In genomic region chr15:3464754-3465153, GRCm38 (mm10) we compare ENCODE assay signal across 12 mouse cellular contexts.
A peak's percentile ranks its signal among the peaks of the same experiment; 100 is the strongest.
DNase-seq lines count a peak whose midpoint lies in the region; ATAC-seq and TF ChIP-seq lines count a peak whose summit lies in the region.
"Had no signal": no experiment of that assay in that cellular context is flagged by ENCODE, and none has a peak within 500 bp of the region (broad histone marks: within the 10 kb centered on the region; RNA-seq: fewer than 3 reads in every experiment).

No protein-coding gene starts in this region.

- 53% methylated on average over 4 of the region's 4 CpGs for WGBS in intestine, embryonic 16.5 days
- WGBS in liver, postnatal 0 days (ENCODE audit: insufficient replicate concordance): 57% methylated on average over 4 of the region's 4 CpGs
- 85% methylated on average over 4 of the region's 4 CpGs for WGBS in forebrain, embryonic 13.5 days

- intact Hi-C loops in gastrocnemius, adult 2 months (cut with DNase I): loop anchor here (5.0 kb wide), 1 partner anchor 43 kb away; no protein-coding TSS in a partner anchor

- no peaks in the 10 kb centered on the region for H3K36me3 ChIP-seq in intestine, embryonic 16.5 days (ENCODE audit: control insufficient read depth, insufficient read depth, low read length)
- no peaks in the 10 kb centered on the region for H3K36me3 ChIP-seq in liver, postnatal 0 days (replicated peaks; ENCODE audit: insufficient read depth, low read length)
- no peaks in the 10 kb centered on the region for H3K36me3 ChIP-seq in forebrain, embryonic 13.5 days (ENCODE audit: poor library complexity, severe bottlenecking)
- H3K36me3 ChIP-seq: embryonic facial prominence, embryonic 15.5 days; lung, embryonic 15.5 days had no signal

- peak; percentile 93 for ATAC-seq in intestine, embryonic 16.5 days
- ATAC-seq in liver, postnatal 0 days: peak; percentile 96
- ATAC-seq in forebrain, embryonic 13.5 days: no peak

- TF ChIP-seq EP300 in liver, postnatal 0 days (IDR thresholded peaks at IDR 0.05; ENCODE audit: low read depth): no peak

- H3K4me3 ChIP-seq in gastrocnemius, adult 2 months: no peak overlapping the region; the same call in 1 of the 2 replicates
- no peak overlapping the region for H3K4me3 ChIP-seq in intestine, embryonic 16.5 days (ENCODE audit: low read length)
- H3K4me3 ChIP-seq in liver, postnatal 0 days (ENCODE audit: low read depth, low read length): no peak overlapping the region
- no peak overlapping the region for H3K4me3 ChIP-seq in forebrain, embryonic 13.5 days
- H3K4me3 ChIP-seq: embryonic facial prominence, embryonic 15.5 days; lung, embryonic 15.5 days had no signal

- DNase-seq in gastrocnemius, adult 2 months: peak; percentile 81
- peak; percentile 76 for DNase-seq in kidney, postnatal 14 days
- DNase-seq in liver, postnatal 0 days: peak; percentile 17
- no peak for DNase-seq in urinary bladder, postnatal 14 days (ENCODE audit: low spot score)
- no peak for DNase-seq in frontal cortex, postnatal 25 days (ENCODE audit: low spot score in 2 of 2)
- DNase-seq in urinary bladder, adult 2 months (ENCODE audit: low spot score): no peak
- DNase-seq: heart, postnatal 10 days; thymus, postnatal 25 days had no signal

- no peaks in the 10 kb centered on the region for H3K27me3 ChIP-seq in intestine, embryonic 16.5 days (replicated peaks; ENCODE audit: control insufficient read depth, insufficient read depth, low read length)
- no peaks in the 10 kb centered on the region for H3K27me3 ChIP-seq in liver, postnatal 0 days (ENCODE audit: insufficient read depth, low read length)
- no peaks in the 10 kb centered on the region for H3K27me3 ChIP-seq in forebrain, embryonic 13.5 days
- H3K27me3 ChIP-seq: embryonic facial prominence, embryonic 15.5 days; lung, embryonic 15.5 days had no signal

- no peaks in the 10 kb centered on the region for H3K4me1 ChIP-seq in intestine, embryonic 16.5 days (ENCODE audit: control insufficient read depth, insufficient read depth, low read length)
- no peaks in the 10 kb centered on the region for H3K4me1 ChIP-seq in liver, postnatal 0 days (ENCODE audit: insufficient read depth)
- H3K4me1 ChIP-seq in forebrain, embryonic 13.5 days: no peaks in the 10 kb centered on the region
- H3K4me1 ChIP-seq: embryonic facial prominence, embryonic 15.5 days had no signal

- peak overlapping the region; percentile 82 for H3K27ac ChIP-seq in gastrocnemius, adult 2 months
- peak overlapping the region; percentile 78 for H3K27ac ChIP-seq in intestine, embryonic 16.5 days (ENCODE audit: low read length)
- H3K27ac ChIP-seq in liver, postnatal 0 days (ENCODE audit: low read depth): peak overlapping the region; percentile 56; the same call in 1 of the 2 replicates
- no peak overlapping the region for H3K27ac ChIP-seq in forebrain, embryonic 13.5 days
- H3K27ac ChIP-seq: embryonic facial prominence, embryonic 15.5 days; lung, embryonic 15.5 days had no signal

- no peak for TF ChIP-seq CTCF in gastrocnemius, adult 2 months (IDR thresholded peaks at IDR 0.05)
- no peak for TF ChIP-seq CTCF in liver, postnatal 0 days (IDR thresholded peaks at IDR 0.05; ENCODE audit: low read depth)

- no peak overlapping the region for H3K9ac ChIP-seq in intestine, embryonic 16.5 days (ENCODE audit: low read depth, low read length)
- H3K9ac ChIP-seq in liver, postnatal 0 days (replicated peaks): no peak overlapping the region
- H3K9ac ChIP-seq in forebrain, embryonic 13.5 days: no peak overlapping the region
- H3K9ac ChIP-seq: embryonic facial prominence, embryonic 15.5 days; lung, embryonic 15.5 days had no signal

- H3K4me2 ChIP-seq in intestine, embryonic 16.5 days (ENCODE audit: low read depth, low read length): no peak overlapping the region
- peak overlapping the region; percentile 11; the same call in 1 of the 2 replicates for H3K4me2 ChIP-seq in liver, postnatal 0 days (ENCODE audit: low read depth, low read length)
- no peak overlapping the region for H3K4me2 ChIP-seq in forebrain, embryonic 13.5 days
- H3K4me2 ChIP-seq: embryonic facial prominence, embryonic 15.5 days; lung, embryonic 15.5 days had no signal

- no peaks in the 10 kb centered on the region for H3K9me3 ChIP-seq in intestine, embryonic 16.5 days (ENCODE audit: control insufficient read depth, low read length)
- H3K9me3 ChIP-seq in liver, postnatal 0 days (ENCODE audit: low read length): no peaks in the 10 kb centered on the region
- no peaks in the 10 kb centered on the region for H3K9me3 ChIP-seq in forebrain, embryonic 13.5 days (replicated peaks)
- H3K9me3 ChIP-seq: embryonic facial prominence, embryonic 15.5 days; lung, embryonic 15.5 days had no signal

Comparison
In these comparisons a context has a peak if more than half of its experiments do, and no peak if none do; other contexts are left out.
1. DNase-seq: peak in gastrocnemius, adult 2 months (single experiment), kidney, postnatal 14 days (single experiment) and liver, postnatal 0 days (single experiment); none in urinary bladder, postnatal 14 days (single experiment), frontal cortex, postnatal 25 days (0 of 2) and urinary bladder, adult 2 months (single experiment).